Mouse (Mus musculus) heart, postnatal 0 days (tissue): ENCODE data around the gene Etnk2.

ENCODE experiments used
- CTCF ChIP-seq: IDR thresholded peaks from 2 replicates; pipeline ENCODE4 v1.5.1; 2016; ENCODE audit warnings: antibody characterized with exemption, control low read depth, low read depth
- EP300 ChIP-seq: IDR thresholded peaks from 2 replicates; pipeline ENCODE4 v1.6.1; 2016; ENCODE audit warnings: antibody characterized with exemption, low read depth

DNA sequence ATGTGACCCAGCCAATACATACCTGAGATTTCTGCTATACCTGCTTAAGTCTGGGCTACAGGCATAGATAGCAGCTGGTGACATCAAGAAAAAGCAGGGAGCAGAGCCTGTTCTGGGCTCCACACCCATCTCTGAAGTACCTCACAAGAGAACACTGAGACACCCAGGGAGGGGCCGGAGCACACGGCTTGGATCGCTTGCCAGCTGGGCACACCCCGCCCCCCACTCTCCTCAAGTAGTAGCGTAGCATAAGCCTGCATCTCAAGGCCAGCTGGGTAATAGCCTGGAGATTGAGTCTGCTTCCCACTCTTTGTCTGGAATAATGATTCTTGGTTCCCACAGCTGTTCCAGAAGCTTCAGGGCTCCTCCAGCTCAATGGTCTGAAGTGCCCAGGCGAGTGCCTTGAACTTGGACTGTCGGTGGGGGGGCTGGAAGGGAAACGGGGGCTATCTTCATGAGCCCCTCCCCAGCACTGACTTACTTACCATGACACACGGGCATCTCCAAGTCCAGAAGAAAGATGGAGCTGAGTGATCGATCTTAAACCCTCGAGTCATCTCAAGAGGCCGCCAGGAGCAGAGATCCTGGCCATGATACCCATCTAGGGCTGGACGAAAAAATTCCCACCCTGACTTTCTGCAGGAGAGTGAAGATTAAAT lies 42.0 kb upstream of the Etnk2 start, which contains the start of gene Kiss1:
- TF ChIP-seq EP300 (no peak), CTCF (no peak)
